Mouse (Mus musculus) liver, adult 2 months (tissue): Measurements from ENCODE around the gene Trhr2. TPM values are rescaled to one million over a fixed set of nuclear protein-coding genes. Genes with fewer than 3 reads are reported as not detected.

Experiments
- DNase-seq: peaks from one replicate; pipeline ENCODE4 v3.0.0-alpha.2; 2011; ENCODE audit warnings: low read depth, low spot score; ENCODE audit errors: extremely low read depth
- H3K27ac ChIP-seq: fragments of 200-500 bp; replicated peaks from 2 replicates; pipeline ENCODE4 v1.5.1; 2012; ENCODE audit warnings: low read depth, mild to moderate bottlenecking, control low read depth, inconsistent platforms, low read length; ENCODE audit not compliant: insufficient read depth
- H3K27me3 ChIP-seq: fragments of 200-500 bp; 2 replicates; pipeline ENCODE4 v1.6.1; 2012; ENCODE audit warnings: mild to moderate bottlenecking, moderate library complexity, low read length, inconsistent platforms; ENCODE audit not compliant: control insufficient read depth, insufficient read depth
- H3K36me3 ChIP-seq: fragments of 200-500 bp; 2 replicates; pipeline ENCODE4 v1.6.1; 2012; ENCODE audit warnings: low read length, inconsistent platforms; ENCODE audit not compliant: control insufficient read depth, insufficient read depth
- H3K4me1 ChIP-seq: fragments of 200-500 bp; 2 replicates; pipeline ENCODE4 v1.6.1; 2011; ENCODE audit warnings: low read length; ENCODE audit not compliant: control insufficient read depth, insufficient read depth
- H3K4me3 ChIP-seq: fragments of 200-500 bp; 2 replicates; pipeline ENCODE4 v1.5.1; 2011; ENCODE audit warnings: low read depth, mild to moderate bottlenecking, control low read depth, low read length, moderate library complexity; ENCODE audit not compliant: insufficient read depth
- H3K79me2 ChIP-seq: fragments of 200-500 bp; 2 replicates; pipeline ENCODE4 v1.6.1; 2012; ENCODE audit warnings: inconsistent platforms, mild to moderate bottlenecking, low read length, moderate library complexity; ENCODE audit not compliant: control insufficient read depth, insufficient read depth
- H3K9ac ChIP-seq: fragments of 200-500 bp; 2 replicates; pipeline ENCODE4 v1.6.1; 2012; ENCODE audit warnings: low read depth, mild to moderate bottlenecking, control low read depth, inconsistent platforms, low read length
- CTCF ChIP-seq: fragments of 200-500 bp; IDR thresholded peaks from 2 replicates; pipeline ENCODE4 v1.5.1; 2011; ENCODE audit warnings: low read depth, low read length, control low read depth
- POLR2A ChIP-seq: fragments of 200-500 bp; IDR thresholded peaks from 2 replicates; pipeline ENCODE4 v1.6.1; 2011; ENCODE audit warnings: low read length, control low read depth; ENCODE audit not compliant: insufficient read depth; ENCODE audit errors: extremely low read depth
- WGBS: fragments of 180-500 bp; shearing (Covaris S2); methylation state at CpG from one replicate; pipeline ENCODE4 v1.1.7; 2018; 5-methylcytosine and 5-hydroxymethylcytosine counted together
- polyA plus RNA-seq: library from polyadenylated mRNA; depleted of rRNA; stranded (reverse); fragments of >200 nt; gene quantifications from 2 replicates; pipeline ENCODE4 v1.2.3, GENCODE M21; 2012; rRNA removed
- total RNA-seq: library from RNA; depleted of rRNA; stranded (reverse); fragments of >200 nt; gene quantifications from 2 replicates; pipeline ENCODE4 v1.2.3, GENCODE M21; 2014; rRNA removed

Trhr2 gene
- total RNA-seq: not detected in 2 replicates
- polyA plus RNA-seq: not detected in 2 replicates

GRCm38 (mm10) chr8:122360696-122361416 lies at the start of gene Trhr2:
Gene Trhr2, minus strand, starts transcription at chr8:122360746.
- Histone ChIP-seq H3K9ac (no peak within 1 kb of the TSS), H3K36me3 (no peaks in the 10 kb centered on the region), H3K79me2 (no peaks in the 10 kb centered on the region), H3K27me3 (no peaks in the 10 kb centered on the region), H3K27ac (no peak within 1 kb of the TSS), H3K4me1 (no peaks in the 10 kb centered on the region), H3K4me3 (no peak within 1 kb of the TSS)
- TF ChIP-seq POLR2A: no peak
- TF ChIP-seq CTCF: no peak
- DNase-seq: no peak
- WGBS: 72% methylated on average over 7 of the region's 7 CpGs

- Histone ChIP-seq H3K9ac (no peak overlapping the region), H3K27me3 (no peaks in the 10 kb centered on the region), H3K36me3 (peaks cover 48% of the 10 kb centered on the region), H3K27ac (no peak overlapping the region), H3K4me3 (no peak overlapping the region), H3K79me2 (no peaks in the 10 kb centered on the region; the same call in 1 of the 2 replicates), H3K4me1 (peaks cover 9% of the 10 kb centered on the region)
- TF ChIP-seq CTCF: no peak
- TF ChIP-seq POLR2A: no peak
- DNase-seq: peak; percentile 18
- WGBS: 92% methylated on average over 7 of the region's 7 CpGs
Measured at GRCm38 (mm10) chr8:122407678-122408077, 47.1 kb upstream of the Trhr2 start.

- no peaks in the 10 kb centered on the region for H3K27me3 ChIP-seq
- no peak overlapping the region for H3K27ac ChIP-seq
- DNase-seq: peak; percentile 79
- no peak overlapping the region for H3K9ac ChIP-seq
- no peaks in the 10 kb centered on the region; the same call in 1 of the 2 replicates for H3K79me2 ChIP-seq
- H3K4me3 ChIP-seq: no peak overlapping the region
- TF ChIP-seq CTCF: no peak
- 38% methylated on average over 9 of the region's 9 CpGs for WGBS
- H3K36me3 ChIP-seq: peaks cover 57% of the 10 kb centered on the region
- H3K4me1 ChIP-seq: peaks cover 9% of the 10 kb centered on the region
Measured at GRCm38 (mm10) chr8:122405146-122405805, 44.7 kb upstream of the Trhr2 start.

- no peak for DNase-seq
- Histone ChIP-seq H3K27me3 (no peaks in the 10 kb centered on the region), H3K4me3 (no peak overlapping the region), H3K9ac (no peak overlapping the region), H3K36me3 (peaks cover 59% of the 10 kb centered on the region), H3K4me1 (no peaks in the 10 kb centered on the region), H3K27ac (no peak overlapping the region), H3K79me2 (no peaks in the 10 kb centered on the region; the same call in 1 of the 2 replicates)
- TF ChIP-seq CTCF (no peak), POLR2A (no peak)
- WGBS: 96% methylated on average over 9 of the region's 9 CpGs
Measured at GRCm38 (mm10) chr8:122398186-122398585, 37.6 kb upstream of the Trhr2 start.

GRCm38 (mm10) chr8:122395291-122395690 lies 34.7 kb upstream of the Trhr2 start:
- no peaks in the 10 kb centered on the region for H3K4me1 ChIP-seq
- 85% methylated on average over 6 of the region's 6 CpGs for WGBS
- H3K4me3 ChIP-seq: no peak overlapping the region
- H3K27ac ChIP-seq: no peak overlapping the region
- no peaks in the 10 kb centered on the region; the same call in 1 of the 2 replicates for H3K79me2 ChIP-seq
- H3K27me3 ChIP-seq: no peaks in the 10 kb centered on the region
- TF ChIP-seq POLR2A (no peak), CTCF (no peak)
- peaks cover 48% of the 10 kb centered on the region for H3K36me3 ChIP-seq
- no peak overlapping the region for H3K9ac ChIP-seq
- DNase-seq: no peak

GRCm38 (mm10) chr8:122393717-122394116 lies 33.2 kb upstream of the Trhr2 start:
- H3K36me3 ChIP-seq: peaks cover 50% of the 10 kb centered on the region

More at GRCm38 (mm10) chr8:122393717-122394116, 33.2 kb upstream of the Trhr2 start:
- H3K79me2 ChIP-seq: peaks cover 5% of the 10 kb centered on the region; the same call in 1 of the 2 replicates
- H3K9ac ChIP-seq: no peak overlapping the region
- no peak for DNase-seq
- no peaks in the 10 kb centered on the region for H3K27me3 ChIP-seq
- no peak overlapping the region for H3K27ac ChIP-seq
- TF ChIP-seq CTCF (no peak), POLR2A (no peak)
- H3K4me3 ChIP-seq: no peak overlapping the region
- no peaks in the 10 kb centered on the region for H3K4me1 ChIP-seq
